Mouse (Mus musculus): ENCODE measurements around the gene Tfap2c. TPM values are rescaled to one million over a fixed set of nuclear protein-coding genes. Genes with fewer than 3 reads are reported as not detected.

The Tfap2c gene
- polyA plus RNA-seq, 1 experiment = not detected

DNA sequence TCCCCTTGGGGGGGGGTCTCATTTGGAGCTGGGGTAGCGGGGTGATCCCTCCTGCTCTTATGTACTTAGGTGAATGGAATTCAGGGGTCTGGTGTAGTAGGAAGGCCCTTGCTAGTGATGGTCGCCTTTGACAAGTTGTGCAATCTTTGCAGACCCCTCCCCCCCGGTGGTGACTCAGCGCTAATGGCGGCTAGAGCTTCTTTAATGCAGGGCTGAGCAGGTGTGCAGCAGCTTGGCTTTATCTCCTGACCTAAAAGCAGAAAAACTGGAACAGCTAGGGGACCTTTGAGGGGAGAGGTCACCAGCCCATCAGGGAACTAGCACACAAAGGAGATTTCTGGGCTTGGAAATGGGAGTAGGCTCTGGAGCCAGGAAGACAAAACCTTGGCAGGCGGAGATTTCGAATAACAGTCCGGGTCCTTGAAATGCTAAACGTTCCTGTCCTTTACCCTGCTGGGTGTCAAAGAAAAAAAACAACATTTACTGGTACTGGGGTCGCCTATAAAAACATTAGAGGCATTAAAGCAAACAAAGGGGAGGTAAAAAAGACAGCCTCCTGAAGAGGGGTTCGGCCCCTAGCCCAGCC is 32.9 kb upstream of the Tfap2c start:
- no peak for DNase-seq
- H3K27me3 ChIP-seq (replicated peaks; ENCODE audit: control insufficient read depth, insufficient read depth, low read length) = no peaks in the 10 kb centered on the region
- 22% methylated on average over 11 of the region's 11 CpGs for WGBS
- H3K4me3 ChIP-seq (ENCODE audit: insufficient read depth, low read depth, low read length) = no peak overlapping the region
- no peak for TF ChIP-seq POLR2A (IDR thresholded peaks at IDR 0.05; ENCODE audit: low read depth, low read length)
- no peak overlapping the region for H3K27ac ChIP-seq (ENCODE audit: insufficient read depth, low read depth, low read length)
- H3K4me1 ChIP-seq (ENCODE audit: control insufficient read depth, insufficient read depth, low read length) = no peaks in the 10 kb centered on the region
- H3K36me3 ChIP-seq (ENCODE audit: control insufficient read depth, insufficient read depth, low read length) = no peaks in the 10 kb centered on the region

DNA sequence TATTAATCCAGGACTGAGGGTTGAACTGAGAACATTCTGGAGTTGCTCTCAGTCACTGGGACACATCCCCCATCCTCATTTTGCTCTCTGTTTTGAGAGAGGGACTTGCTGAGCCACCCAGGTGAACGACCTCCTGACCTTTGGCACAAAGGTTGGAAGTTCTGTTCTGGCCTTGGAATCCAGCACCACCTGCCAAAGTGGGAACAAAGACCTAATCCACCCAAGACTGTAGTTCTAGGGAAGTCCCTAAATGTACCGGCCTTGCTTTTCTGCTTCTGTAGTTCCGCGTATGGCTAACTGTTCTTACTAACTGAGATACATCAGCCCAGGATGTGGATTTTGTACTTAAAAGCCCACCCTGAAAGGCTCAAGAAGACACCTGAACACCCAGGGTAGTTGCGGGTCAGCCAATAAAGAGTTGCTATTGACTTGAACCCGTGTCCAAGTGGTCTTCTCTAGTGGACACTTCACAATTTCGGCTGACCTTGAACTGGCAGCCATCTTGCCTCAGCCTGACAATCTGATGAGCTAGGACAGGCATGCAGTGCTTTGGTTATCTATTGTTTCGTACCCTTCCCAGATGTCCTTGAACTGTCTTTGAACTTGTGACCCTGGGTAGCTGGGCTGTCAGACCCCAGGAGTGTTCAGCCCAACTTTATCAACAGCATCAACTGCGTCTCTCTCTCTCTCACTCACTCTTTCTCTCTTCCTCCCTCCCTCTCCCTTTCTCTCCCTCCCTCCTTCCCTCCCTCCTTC is 28.6 kb upstream of the Tfap2c start:
- Histone ChIP-seq H3K27me3 (replicated peaks; ENCODE audit: control insufficient read depth, insufficient read depth, low read length) (no peaks in the 10 kb centered on the region), H3K36me3 (ENCODE audit: control insufficient read depth, insufficient read depth, low read length) (no peaks in the 10 kb centered on the region), H3K27ac (ENCODE audit: insufficient read depth, low read depth, low read length) (no peak overlapping the region), H3K4me3 (ENCODE audit: insufficient read depth, low read depth, low read length) (no peak overlapping the region), H3K4me1 (ENCODE audit: control insufficient read depth, insufficient read depth, low read length) (no peaks in the 10 kb centered on the region)
- no peak for DNase-seq
- TF ChIP-seq POLR2A (IDR thresholded peaks at IDR 0.05; ENCODE audit: low read depth, low read length) (no peak), CTCF (conservative IDR thresholded peaks at IDR 0.05; ENCODE audit: insufficient read depth, insufficient read length, low read depth, low read length) (no peak)
- 87% methylated on average over 9 of the region's 9 CpGs for WGBS

DNA sequence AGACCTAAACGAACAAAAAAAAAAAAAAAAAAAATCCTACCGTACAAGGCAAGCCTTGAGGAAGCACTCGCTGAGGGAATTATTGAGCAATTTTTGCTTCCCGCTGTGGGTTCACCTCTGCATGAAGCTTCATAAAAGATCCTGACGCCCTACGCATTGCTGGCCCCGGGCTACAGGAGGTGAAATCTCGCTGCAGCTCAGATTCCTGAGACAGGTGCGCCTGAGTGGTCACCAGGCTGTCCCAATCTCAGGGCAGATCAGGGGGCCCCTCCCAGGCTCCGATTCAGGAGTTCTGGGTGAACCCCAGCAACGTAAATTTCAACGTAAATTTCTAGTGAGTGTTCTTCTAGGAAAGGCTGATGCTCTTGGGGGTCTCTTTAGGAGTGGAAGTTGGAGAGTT is 26.9 kb upstream of the Tfap2c start:
- TF ChIP-seq POLR2A (IDR thresholded peaks at IDR 0.05; ENCODE audit: low read depth, low read length) (no peak), CTCF (conservative IDR thresholded peaks at IDR 0.05; ENCODE audit: insufficient read depth, insufficient read length, low read depth, low read length) (no peak)
- no peak overlapping the region for H3K4me3 ChIP-seq (ENCODE audit: insufficient read depth, low read depth, low read length)
- H3K27me3 ChIP-seq (replicated peaks; ENCODE audit: control insufficient read depth, insufficient read depth, low read length) = no peaks in the 10 kb centered on the region
- no peak overlapping the region for H3K27ac ChIP-seq (ENCODE audit: insufficient read depth, low read depth, low read length)
- no peaks in the 10 kb centered on the region for H3K4me1 ChIP-seq (ENCODE audit: control insufficient read depth, insufficient read depth, low read length)
- no peaks in the 10 kb centered on the region for H3K36me3 ChIP-seq (ENCODE audit: control insufficient read depth, insufficient read depth, low read length)
- DNase-seq = no peak
- 77% methylated on average over 12 of the region's 12 CpGs for WGBS

DNA sequence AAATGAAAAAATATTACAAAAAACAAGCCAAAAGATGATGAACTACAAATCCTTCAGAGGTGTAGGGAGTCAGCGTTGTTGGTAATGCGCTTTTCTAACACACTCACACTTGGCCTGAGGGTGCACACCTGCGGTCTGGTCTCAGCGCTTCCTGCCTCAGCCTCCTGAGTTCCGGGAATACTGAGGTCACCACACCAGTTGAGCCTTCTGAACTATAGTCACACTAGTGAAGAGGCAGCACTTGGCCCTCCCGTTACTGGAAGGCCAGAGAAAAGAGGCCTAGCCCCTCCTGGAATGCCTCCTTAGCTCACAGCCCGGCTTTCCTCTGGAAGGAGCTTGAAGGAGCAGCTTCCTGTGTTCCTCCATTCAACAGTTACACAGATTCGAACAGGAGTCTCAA is 22.2 kb upstream of the Tfap2c start:
- Histone ChIP-seq H3K4me1 (ENCODE audit: control insufficient read depth, insufficient read depth, low read length) (no peaks in the 10 kb centered on the region), H3K27me3 (replicated peaks; ENCODE audit: control insufficient read depth, insufficient read depth, low read length) (no peaks in the 10 kb centered on the region), H3K4me3 (ENCODE audit: insufficient read depth, low read depth, low read length) (no peak overlapping the region), H3K27ac (ENCODE audit: insufficient read depth, low read depth, low read length) (no peak overlapping the region), H3K36me3 (ENCODE audit: control insufficient read depth, insufficient read depth, low read length) (no peaks in the 10 kb centered on the region)
- TF ChIP-seq CTCF (conservative IDR thresholded peaks at IDR 0.05; ENCODE audit: insufficient read depth, insufficient read length, low read depth, low read length) (no peak), POLR2A (IDR thresholded peaks at IDR 0.05; ENCODE audit: low read depth, low read length) (no peak)
- 81% methylated on average over 8 of the region's 8 CpGs for WGBS
- no peak for DNase-seq

DNA sequence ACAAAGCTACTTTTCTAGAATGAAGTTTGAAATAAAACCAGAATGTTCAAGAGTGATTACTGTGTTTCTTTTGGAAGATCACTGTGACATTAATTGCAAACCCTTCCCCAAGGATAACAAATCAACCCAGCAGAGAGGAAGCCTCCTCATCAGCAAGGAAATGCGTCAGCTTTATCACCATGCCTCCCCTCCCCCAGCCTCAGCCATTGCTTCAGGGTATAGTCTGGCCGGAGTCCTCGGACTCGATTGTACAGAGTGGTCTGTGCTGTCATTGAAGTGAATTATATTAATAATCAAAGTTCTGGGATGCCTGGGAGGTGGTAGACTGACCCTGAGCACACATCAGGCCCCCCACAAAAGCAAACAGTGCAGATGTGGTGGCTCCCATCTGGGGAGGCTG is 5.4 kb upstream of the Tfap2c start:
- H3K4me3 ChIP-seq (ENCODE audit: insufficient read depth, low read depth, low read length) = no peak overlapping the region
- H3K27me3 ChIP-seq (replicated peaks; ENCODE audit: control insufficient read depth, insufficient read depth, low read length) = peaks cover 4% of the 10 kb centered on the region; the same call in 1 of the 2 replicates
- no peak overlapping the region for H3K27ac ChIP-seq (ENCODE audit: insufficient read depth, low read depth, low read length)
- WGBS = 34% methylated on average over 4 of the region's 4 CpGs
- H3K36me3 ChIP-seq (ENCODE audit: control insufficient read depth, insufficient read depth, low read length) = no peaks in the 10 kb centered on the region
- TF ChIP-seq POLR2A (IDR thresholded peaks at IDR 0.05; ENCODE audit: low read depth, low read length) (no peak), CTCF (conservative IDR thresholded peaks at IDR 0.05; ENCODE audit: insufficient read depth, insufficient read length, low read depth, low read length) (no peak)
- H3K4me1 ChIP-seq (ENCODE audit: control insufficient read depth, insufficient read depth, low read length) = no peaks in the 10 kb centered on the region
- no peak for DNase-seq

DNA sequence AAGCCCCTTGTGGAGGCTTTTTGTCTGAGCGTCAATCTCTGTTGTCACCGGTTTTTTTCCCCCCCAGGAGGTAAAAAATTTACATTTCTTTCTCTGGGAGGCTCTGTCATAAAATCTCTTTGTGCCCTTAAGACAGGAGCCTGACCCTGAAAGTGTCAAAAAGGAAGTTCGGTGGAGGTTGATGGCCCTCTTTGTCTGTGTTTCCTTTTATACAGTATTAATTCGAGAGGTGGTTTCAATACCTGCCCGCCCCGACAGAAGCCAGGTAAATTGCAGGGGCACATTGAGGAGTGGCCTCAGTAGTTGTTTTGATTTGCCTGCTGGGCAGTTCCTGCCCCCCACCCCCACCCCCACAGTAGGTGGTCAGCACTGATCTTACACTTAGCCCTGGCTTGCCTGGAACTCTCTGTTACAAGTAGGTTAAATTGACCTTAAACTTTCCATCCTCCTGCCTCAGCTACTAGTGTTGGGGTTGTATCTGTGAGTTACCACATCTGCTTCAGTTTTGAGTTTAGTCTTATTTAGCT is 4.7 kb upstream of the Tfap2c start:
- Histone ChIP-seq H3K36me3 (ENCODE audit: control insufficient read depth, insufficient read depth, low read length) (no peaks in the 10 kb centered on the region), H3K27me3 (replicated peaks; ENCODE audit: control insufficient read depth, insufficient read depth, low read length) (peaks cover 4% of the 10 kb centered on the region; the same call in 1 of the 2 replicates), H3K4me1 (ENCODE audit: control insufficient read depth, insufficient read depth, low read length) (no peaks in the 10 kb centered on the region), H3K27ac (ENCODE audit: insufficient read depth, low read depth, low read length) (no peak overlapping the region), H3K4me3 (ENCODE audit: insufficient read depth, low read depth, low read length) (no peak overlapping the region)
- no peak for DNase-seq
- WGBS = 18% methylated on average over 6 of the region's 6 CpGs
- TF ChIP-seq CTCF (conservative IDR thresholded peaks at IDR 0.05; ENCODE audit: insufficient read depth, insufficient read length, low read depth, low read length) = no peak
- no peak for TF ChIP-seq POLR2A (IDR thresholded peaks at IDR 0.05; ENCODE audit: low read depth, low read length)

DNA sequence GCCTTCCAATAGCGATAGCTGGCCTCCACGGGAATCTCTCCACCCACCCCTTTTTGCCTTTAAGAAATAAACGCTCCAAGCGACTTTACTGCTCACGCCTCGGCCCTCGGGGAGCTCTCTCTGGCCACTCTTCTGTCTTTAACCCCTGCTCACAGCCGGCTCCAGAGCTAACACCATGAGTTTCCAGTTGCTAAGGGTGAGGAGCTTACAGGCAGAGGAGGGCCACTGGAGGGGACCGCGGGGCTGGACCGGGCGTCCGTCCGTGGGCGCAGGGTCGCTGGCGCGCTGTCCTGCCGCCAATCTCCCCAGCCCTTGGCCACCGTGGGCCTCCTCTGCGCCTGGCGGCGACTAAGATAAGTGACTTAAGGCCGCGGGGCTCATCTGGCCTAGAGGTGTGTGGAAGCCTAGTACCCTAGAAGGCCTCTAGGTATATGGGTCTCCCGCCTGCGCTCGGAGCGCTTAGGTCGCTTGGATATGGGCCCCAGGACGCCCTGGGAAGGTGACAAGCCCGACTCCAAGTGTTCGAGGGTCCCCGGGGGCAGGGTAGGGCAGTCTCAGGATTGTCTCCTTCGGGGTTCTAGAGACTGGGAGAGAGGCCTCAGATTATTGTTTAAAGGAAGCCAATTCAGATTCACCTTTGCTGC is 3.7 kb upstream of the Tfap2c start:
- 14% methylated on average over 35 of the region's 35 CpGs for WGBS
- peaks cover 7% of the 10 kb centered on the region for H3K27me3 ChIP-seq (replicated peaks; ENCODE audit: control insufficient read depth, insufficient read depth, low read length)
- H3K36me3 ChIP-seq (ENCODE audit: control insufficient read depth, insufficient read depth, low read length) = no peaks in the 10 kb centered on the region
- no peak overlapping the region for H3K27ac ChIP-seq (ENCODE audit: insufficient read depth, low read depth, low read length)
- H3K4me1 ChIP-seq (ENCODE audit: control insufficient read depth, insufficient read depth, low read length) = no peaks in the 10 kb centered on the region
- H3K4me3 ChIP-seq (ENCODE audit: insufficient read depth, low read depth, low read length) = no peak overlapping the region
- no peak for DNase-seq
- TF ChIP-seq CTCF (conservative IDR thresholded peaks at IDR 0.05; ENCODE audit: insufficient read depth, insufficient read length, low read depth, low read length) (no peak), POLR2A (IDR thresholded peaks at IDR 0.05; ENCODE audit: low read depth, low read length) (no peak)

Measured in kidney, adult 2 months (tissue).